Mouse (Mus musculus): ENCODE measurements around the gene Fam19a2. TPM values are rescaled to one million over a fixed set of nuclear protein-coding genes. Genes with fewer than 3 reads are reported as not detected.

Fam19a2 gene
- total RNA-seq, 2 experiments from 2014 or later: 0.12 to 0.14 TPM

GRCm38 (mm10) chr10:123751676-123752280, 488.0 kb downstream of the Fam19a2 start:
- DNase-seq: no peak

GRCm38 (mm10) chr10:123752755-123753154, 489.0 kb downstream of the Fam19a2 start:
- DNase-seq: no peak

- no peak for DNase-seq
Observed at GRCm38 (mm10) chr10:123753996-123754395, 490.2 kb downstream of the Fam19a2 start.

GRCm38 (mm10) chr10:123789374-123789773, 525.6 kb downstream of the Fam19a2 start:
- no peak for DNase-seq

Other genes with a start within 250 kb of the Fam19a2 start
- gene Mon2, start 187.5 kb upstream of the Fam19a2 start, total RNA-seq (2021): 10 to 100 TPM; 45.0 to 45.9 TPM
- gene Usp15, start 67.0 kb upstream of the Fam19a2 start, total RNA-seq (2021): 10 to 100 TPM; 75.8 to 79.2 TPM